Mouse (Mus musculus): ENCODE data around the gene Vmn2r1. TPM values are rescaled to one million over a fixed set of nuclear protein-coding genes. Genes with fewer than 3 reads are reported as not detected.

Vmn2r1 gene
- polyA plus RNA-seq, 1 experiment from 2014 or later, result 0.09 TPM

Other genes starting within 250 kb of the Vmn2r1 start
- gene Plch1, start 182.1 kb upstream of the Vmn2r1 start, polyA plus RNA-seq (2014; fragmentation: Nextera tagmentation; extraction: Ambion mirVana), result 11.6 and 13.1 TPM in 2 replicates
- gene E130311K13Rik, start 152.1 kb upstream of the Vmn2r1 start, polyA plus RNA-seq (2014; fragmentation: Nextera tagmentation; extraction: Ambion mirVana), result 4.6 and 6.8 TPM in 2 replicates
- gene Slc33a1, start 116.8 kb upstream of the Vmn2r1 start, polyA plus RNA-seq (2014; fragmentation: Nextera tagmentation; extraction: Ambion mirVana), result 15.3 and 19.4 TPM in 2 replicates
- 51.8 and 53.0 TPM in 2 replicates for gene Gmps, start 105.4 kb upstream of the Vmn2r1 start, polyA plus RNA-seq (2014; fragmentation: Nextera tagmentation; extraction: Ambion mirVana)
- not detected in 2 replicates for gene Vmn2r2, start 60.4 kb downstream of the Vmn2r1 start, polyA plus RNA-seq (2014; fragmentation: Nextera tagmentation; extraction: Ambion mirVana)
- not detected in 2 replicates for gene Vmn2r3, start 208.2 kb downstream of the Vmn2r1 start, polyA plus RNA-seq (2014; fragmentation: Nextera tagmentation; extraction: Ambion mirVana)